Mouse (Mus musculus) embryonic facial prominence, embryonic 11.5 days (tissue): ENCODE results near the gene Szrd1. TPM values are rescaled to one million over a fixed set of nuclear protein-coding genes. Genes with fewer than 3 reads are reported as not detected.

ENCODE experiments used
- ATAC-seq: fragments of 200-750 bp; cut with Nextera tagmentation; replicated peaks from 2 replicates; pipeline ENCODE4 v1.8.0; 2017; ENCODE audit warnings: low read depth; ENCODE audit not compliant: insufficient number of reproducible peaks, low FRiP score, low TSS enrichment
- DNase-seq: peaks from one replicate; pipeline ENCODE4 v3.0.0-alpha.2; 2015; ENCODE audit warnings: low spot score
- H3K27ac ChIP-seq: fragments of 300-500 bp; sonication (generic); replicated peaks from 2 replicates; pipeline ENCODE4 v1.5.1; 2014; ENCODE audit warnings: mild to moderate bottlenecking, low read depth, low read length, control low read depth
- H3K27me3 ChIP-seq: fragments of 300-500 bp; sonication (generic); 2 replicates; pipeline ENCODE4 v1.6.1; 2014; ENCODE audit warnings: mild to moderate bottlenecking, low read length, moderate library complexity, mixed read lengths; ENCODE audit not compliant: control insufficient read depth, insufficient read depth
- H3K36me3 ChIP-seq: fragments of 300-500 bp; sonication (generic); replicated peaks from 2 replicates; pipeline ENCODE4 v1.6.1; 2014; ENCODE audit warnings: low read depth, mild to moderate bottlenecking, low read length, moderate library complexity, mixed read lengths; ENCODE audit not compliant: control insufficient read depth, insufficient read depth
- H3K4me1 ChIP-seq: fragments of 300-500 bp; sonication (generic); 2 replicates; pipeline ENCODE4 v1.6.1; 2014; ENCODE audit warnings: low read length, mixed read lengths; ENCODE audit not compliant: control insufficient read depth, insufficient read depth
- H3K4me2 ChIP-seq: fragments of 300-500 bp; sonication (generic); 2 replicates; pipeline ENCODE4 v1.6.1; 2014; ENCODE audit warnings: low read depth, mild to moderate bottlenecking, control low read depth, low read length, moderate library complexity
- H3K4me3 ChIP-seq: fragments of 300-500 bp; sonication (generic); 2 replicates; pipeline ENCODE4 v1.5.1; 2014; ENCODE audit warnings: low read depth, low read length, control low read depth
- H3K9ac ChIP-seq: fragments of 300-500 bp; sonication (generic); replicated peaks from 2 replicates; pipeline ENCODE4 v1.6.1; 2014; ENCODE audit warnings: mild to moderate bottlenecking, control low read depth, low read length
- H3K9me3 ChIP-seq: fragments of 300-500 bp; sonication (generic); replicated peaks from 2 replicates; pipeline ENCODE4 v1.6.1; 2016; ENCODE audit warnings: mild to moderate bottlenecking, low read length, inconsistent platforms, mixed read lengths; ENCODE audit not compliant: control insufficient read depth
- WGBS: fragments of 180-500 bp; shearing (Covaris S2); extraction: QIAGEN DNeasy Blood & Tissue Kit; methylation state at CpG from one replicate; pipeline ENCODE4 v1.1.7; 2014; 5-methylcytosine and 5-hydroxymethylcytosine counted together
- polyA plus RNA-seq: library from polyadenylated mRNA; unstranded; fragments of >200 nt; fragmentation: Nextera tagmentation; extraction: Ambion mirVana; gene quantifications from 2 replicates; pipeline ENCODE4 v1.2.1, GENCODE M21; 2014

Szrd1 gene
- polyA plus RNA-seq: 36.3 and 36.6 TPM in 2 replicates

- peak within 1 kb of the TSS; percentile 81 for H3K9ac ChIP-seq
- ATAC-seq (peak; percentile 89), DNase-seq (peak; percentile 100)
- H3K9me3 ChIP-seq: no peaks in the 10 kb centered on the region
- H3K36me3 ChIP-seq: no peaks in the 10 kb centered on the region; the same call in 1 of the 2 replicates
- H3K27ac ChIP-seq: peak within 1 kb of the TSS; percentile 92
- peak within 1 kb of the TSS; percentile 85 for H3K4me2 ChIP-seq
- H3K27me3 ChIP-seq: no peaks in the 10 kb centered on the region
- under 1% methylated on average over 63 of the region's 63 CpGs for WGBS
- H3K4me1 ChIP-seq: no peaks in the 10 kb centered on the region; the same call in none of the 2 replicates
- peak within 1 kb of the TSS; percentile 60 for H3K4me3 ChIP-seq
These were observed at the start of gene Szrd1 for GRCm38 (mm10) chr4:141139116-141139970. Szrd1 (minus strand) TSS chr4:141139775.

GRCm38 (mm10) chr4:141186923-141187836 lies 47.6 kb upstream of the Szrd1 start:
- ATAC-seq: 0 out of 2 replicates have a peak, but pooled peaks have one; percentile 23
- no peak overlapping the region; the same call in 1 of the 2 replicates for H3K27ac ChIP-seq
- no peaks in the 10 kb centered on the region; the same call in 1 of the 2 replicates for H3K36me3 ChIP-seq
- peaks cover 6% of the 10 kb centered on the region for H3K4me1 ChIP-seq
- no peak overlapping the region for H3K4me2 ChIP-seq
- WGBS: 44% methylated on average over 9 of the region's 9 CpGs
- peak; percentile 46 for DNase-seq
- H3K9ac ChIP-seq: no peak overlapping the region
- H3K4me3 ChIP-seq: no peak overlapping the region
- H3K27me3 ChIP-seq: no peaks in the 10 kb centered on the region
- H3K9me3 ChIP-seq: no peaks in the 10 kb centered on the region

GRCm38 (mm10) chr4:141184426-141184825 lies 44.9 kb upstream of the Szrd1 start:
- peaks cover 6% of the 10 kb centered on the region for H3K4me1 ChIP-seq
- H3K9ac ChIP-seq: no peak overlapping the region
- no peaks in the 10 kb centered on the region for H3K9me3 ChIP-seq
- no peaks in the 10 kb centered on the region for H3K27me3 ChIP-seq
- ATAC-seq (no peak), DNase-seq (no peak)
- no peak overlapping the region for H3K27ac ChIP-seq
- no peaks in the 10 kb centered on the region; the same call in none of the 2 replicates for H3K36me3 ChIP-seq
- H3K4me3 ChIP-seq: no peak overlapping the region
- H3K4me2 ChIP-seq: no peak overlapping the region
- 90% methylated on average over 4 of the region's 4 CpGs for WGBS

- no peak for ATAC-seq
- no peaks in the 10 kb centered on the region; the same call in none of the 2 replicates for H3K36me3 ChIP-seq
- H3K27me3 ChIP-seq: no peaks in the 10 kb centered on the region
- WGBS: 95% methylated on average over 2 of the region's 2 CpGs
- no peak overlapping the region for H3K4me2 ChIP-seq
- DNase-seq: no peak
- H3K4me3 ChIP-seq: no peak overlapping the region
- H3K9ac ChIP-seq: no peak overlapping the region
- H3K9me3 ChIP-seq: no peaks in the 10 kb centered on the region
- H3K27ac ChIP-seq: no peak overlapping the region
- peaks cover 6% of the 10 kb centered on the region for H3K4me1 ChIP-seq
These were observed 44.4 kb upstream of the Szrd1 start for GRCm38 (mm10) chr4:141183932-141184331.

- no peak overlapping the region for H3K9ac ChIP-seq
- ATAC-seq (no peak), DNase-seq (no peak)
- no peak overlapping the region for H3K4me3 ChIP-seq
- H3K27me3 ChIP-seq: no peaks in the 10 kb centered on the region
- no peak overlapping the region for H3K4me2 ChIP-seq
- H3K36me3 ChIP-seq: no peaks in the 10 kb centered on the region; the same call in none of the 2 replicates
- 93% methylated on average over 6 of the region's 6 CpGs for WGBS
- H3K4me1 ChIP-seq: peaks cover 6% of the 10 kb centered on the region
- H3K9me3 ChIP-seq: no peaks in the 10 kb centered on the region
- H3K27ac ChIP-seq: no peak overlapping the region
These were observed 42.4 kb upstream of the Szrd1 start for GRCm38 (mm10) chr4:141181981-141182380.

GRCm38 (mm10) chr4:141180831-141181230 lies 41.3 kb upstream of the Szrd1 start:
- Histone ChIP-seq H3K36me3 (no peaks in the 10 kb centered on the region; the same call in none of the 2 replicates), H3K27ac (no peak overlapping the region), H3K9me3 (no peaks in the 10 kb centered on the region), H3K4me3 (no peak overlapping the region), H3K27me3 (no peaks in the 10 kb centered on the region), H3K9ac (no peak overlapping the region), H3K4me2 (no peak overlapping the region), H3K4me1 (peaks cover under 1% of the 10 kb centered on the region; the same call in 1 of the 2 replicates)
- ATAC-seq: no peak
- 84% methylated on average over 8 of the region's 8 CpGs for WGBS
- no peak for DNase-seq

GRCm38 (mm10) chr4:141178500-141178899 lies 38.9 kb upstream of the Szrd1 start:
- H3K27ac ChIP-seq: no peak overlapping the region
- no peaks in the 10 kb centered on the region for H3K4me1 ChIP-seq
- no peaks in the 10 kb centered on the region; the same call in none of the 2 replicates for H3K36me3 ChIP-seq
- H3K27me3 ChIP-seq: no peaks in the 10 kb centered on the region
- ATAC-seq (no peak), DNase-seq (no peak)
- H3K4me3 ChIP-seq: no peak overlapping the region
- 90% methylated on average over 4 of the region's 4 CpGs for WGBS
- H3K4me2 ChIP-seq: no peak overlapping the region
- no peak overlapping the region for H3K9ac ChIP-seq
- no peaks in the 10 kb centered on the region for H3K9me3 ChIP-seq
